Mouse (Mus musculus): ENCODE results near the gene Vmn1r132.
"Not testable (repeated sequence)": the region's sequence is repeated elsewhere in the genome, so short reads cannot be mapped to it uniquely, and the experiment has no call there.

Gene Vmn1r132

GRCm38 (mm10) chr7:21613792-21614191 lies at the start of gene Vmn1r132:
Gene Vmn1r132, plus strand, starts transcription at chr7:21614092.
- DNase-seq (ENCODE audit: low read depth): not testable (repeated sequence)
